Mouse (Mus musculus): ENCODE results near the gene Taar4. TPM values are rescaled to one million over a fixed set of nuclear protein-coding genes. Genes with fewer than 3 reads are reported as not detected.

Gene Taar4
- polyA plus RNA-seq, 1 experiment from 2014 or later: not detected

DNA sequence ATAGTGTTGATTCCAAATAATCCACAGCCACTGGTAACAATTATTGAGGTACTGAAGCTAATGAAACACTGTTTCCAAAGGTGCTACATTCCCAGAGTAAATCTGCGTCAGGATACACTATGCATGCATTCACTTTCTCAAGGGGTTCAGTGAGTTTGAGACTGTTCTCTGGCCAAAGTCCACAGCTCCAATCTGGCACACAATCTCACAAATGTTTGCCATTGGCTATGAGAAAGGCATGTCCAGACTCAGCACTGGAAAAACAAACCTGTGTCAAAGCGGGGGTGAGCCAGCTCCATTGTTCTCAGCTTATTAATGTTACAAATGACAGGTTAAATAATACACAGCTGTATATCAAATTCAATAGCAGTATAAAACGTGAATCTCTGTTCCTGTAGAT is 1.2 kb upstream of the Taar4 start:
- 66% methylated on average over 3 of the region's 3 CpGs for WGBS
- Histone ChIP-seq H3K27ac (ENCODE audit: low read length) (no peak overlapping the region), H3K9me3 (ENCODE audit: control insufficient read depth, low read length) (no peaks in the 10 kb centered on the region), H3K36me3 (ENCODE audit: control insufficient read depth, insufficient read depth) (no peaks in the 10 kb centered on the region), H3K4me3 (replicated peaks; ENCODE audit: low read length) (no peak overlapping the region), H3K4me2 (ENCODE audit: low read length) (no peak overlapping the region), H3K27me3 (replicated peaks; ENCODE audit: control insufficient read depth, insufficient read depth, low read length) (no peaks in the 10 kb centered on the region), H3K4me1 (replicated peaks; ENCODE audit: control insufficient read depth, insufficient read depth, low read length) (no peaks in the 10 kb centered on the region), H3K9ac (replicated peaks; ENCODE audit: low read depth, low read length) (no peak overlapping the region)
- ATAC-seq: no peak

DNA sequence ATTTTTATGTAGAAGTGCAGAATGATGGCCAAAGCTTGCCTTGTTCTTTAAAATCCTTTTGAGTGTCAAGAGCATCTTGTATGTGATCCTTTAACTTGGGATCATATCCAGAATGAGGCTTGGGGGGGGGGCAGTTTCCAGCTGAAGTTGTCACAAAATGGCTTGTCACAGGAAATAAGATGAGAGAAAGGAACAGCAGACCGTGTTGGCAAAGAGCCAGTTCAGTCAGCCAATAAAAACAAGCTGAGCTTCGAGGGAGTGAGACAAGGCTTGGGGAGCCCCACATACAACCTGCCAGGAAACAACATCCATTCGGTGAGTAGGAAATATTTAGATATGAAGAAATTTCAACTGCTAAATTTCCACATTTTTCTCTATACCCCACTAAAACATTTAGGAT is 3.1 kb downstream of the Taar4 start:
- Histone ChIP-seq H3K9ac (replicated peaks; ENCODE audit: low read depth, low read length) (no peak overlapping the region), H3K36me3 (ENCODE audit: control insufficient read depth, insufficient read depth) (no peaks in the 10 kb centered on the region), H3K27me3 (replicated peaks; ENCODE audit: control insufficient read depth, insufficient read depth, low read length) (no peaks in the 10 kb centered on the region), H3K4me2 (ENCODE audit: low read length) (no peak overlapping the region), H3K4me1 (replicated peaks; ENCODE audit: control insufficient read depth, insufficient read depth, low read length) (no peaks in the 10 kb centered on the region), H3K4me3 (replicated peaks; ENCODE audit: low read length) (no peak overlapping the region), H3K9me3 (ENCODE audit: control insufficient read depth, low read length) (no peaks in the 10 kb centered on the region), H3K27ac (ENCODE audit: low read length) (no peak overlapping the region)
- ATAC-seq: peak; percentile 57; the same call in 1 of the 2 replicates
- 37% methylated on average over 3 of the region's 3 CpGs for WGBS

GRCm38 (mm10) chr10:23964921-23965610 is 4.8 kb downstream of the Taar4 start:
- ATAC-seq: no peak
- H3K27me3 ChIP-seq (replicated peaks; ENCODE audit: control insufficient read depth, insufficient read depth, low read length): no peaks in the 10 kb centered on the region
- no peaks in the 10 kb centered on the region for H3K36me3 ChIP-seq (ENCODE audit: control insufficient read depth, insufficient read depth)
- H3K9ac ChIP-seq (replicated peaks; ENCODE audit: low read depth, low read length): no peak overlapping the region
- WGBS: 90% methylated on average over 6 of the region's 6 CpGs
- no peaks in the 10 kb centered on the region for H3K9me3 ChIP-seq (ENCODE audit: control insufficient read depth, low read length)
- no peak overlapping the region for H3K4me2 ChIP-seq (ENCODE audit: low read length)
- no peak overlapping the region for H3K4me3 ChIP-seq (replicated peaks; ENCODE audit: low read length)
- no peak overlapping the region for H3K27ac ChIP-seq (ENCODE audit: low read length)
- no peaks in the 10 kb centered on the region for H3K4me1 ChIP-seq (replicated peaks; ENCODE audit: control insufficient read depth, insufficient read depth, low read length)

- ATAC-seq: no peak
- H3K4me1 ChIP-seq (replicated peaks; ENCODE audit: control insufficient read depth, insufficient read depth, low read length): no peaks in the 10 kb centered on the region
- H3K9me3 ChIP-seq (ENCODE audit: control insufficient read depth, low read length): no peaks in the 10 kb centered on the region
- H3K27me3 ChIP-seq (replicated peaks; ENCODE audit: control insufficient read depth, insufficient read depth, low read length): no peaks in the 10 kb centered on the region
- WGBS: 92% methylated on average over 11 of the region's 11 CpGs
- H3K4me3 ChIP-seq (replicated peaks; ENCODE audit: low read length): no peak within 1 kb of the TSS
- H3K9ac ChIP-seq (replicated peaks; ENCODE audit: low read depth, low read length): no peak within 1 kb of the TSS
- H3K4me2 ChIP-seq (ENCODE audit: low read length): no peak within 1 kb of the TSS
- no peak within 1 kb of the TSS for H3K27ac ChIP-seq (ENCODE audit: low read length)
- no peaks in the 10 kb centered on the region for H3K36me3 ChIP-seq (ENCODE audit: control insufficient read depth, insufficient read depth)
Measured at GRCm38 (mm10) chr10:23970656-23971165, 10.4 kb downstream of the Taar4 start, which contains the start of gene Taar5. Taar5 (plus strand) TSS chr10:23970706.

- H3K4me3 ChIP-seq (replicated peaks; ENCODE audit: low read length): no peak overlapping the region
- H3K27ac ChIP-seq (ENCODE audit: low read length): no peak overlapping the region
- no peaks in the 10 kb centered on the region for H3K9me3 ChIP-seq (ENCODE audit: control insufficient read depth, low read length)
- no peak for ATAC-seq
- no peak overlapping the region for H3K4me2 ChIP-seq (ENCODE audit: low read length)
- no peaks in the 10 kb centered on the region for H3K36me3 ChIP-seq (ENCODE audit: control insufficient read depth, insufficient read depth)
- H3K9ac ChIP-seq (replicated peaks; ENCODE audit: low read depth, low read length): no peak overlapping the region
- H3K4me1 ChIP-seq (replicated peaks; ENCODE audit: control insufficient read depth, insufficient read depth, low read length): no peaks in the 10 kb centered on the region
- no peaks in the 10 kb centered on the region for H3K27me3 ChIP-seq (replicated peaks; ENCODE audit: control insufficient read depth, insufficient read depth, low read length)
- WGBS: 92% methylated on average over 5 of the region's 5 CpGs
Measured at GRCm38 (mm10) chr10:23971256-23971655, 11.0 kb downstream of the Taar4 start.

DNA sequence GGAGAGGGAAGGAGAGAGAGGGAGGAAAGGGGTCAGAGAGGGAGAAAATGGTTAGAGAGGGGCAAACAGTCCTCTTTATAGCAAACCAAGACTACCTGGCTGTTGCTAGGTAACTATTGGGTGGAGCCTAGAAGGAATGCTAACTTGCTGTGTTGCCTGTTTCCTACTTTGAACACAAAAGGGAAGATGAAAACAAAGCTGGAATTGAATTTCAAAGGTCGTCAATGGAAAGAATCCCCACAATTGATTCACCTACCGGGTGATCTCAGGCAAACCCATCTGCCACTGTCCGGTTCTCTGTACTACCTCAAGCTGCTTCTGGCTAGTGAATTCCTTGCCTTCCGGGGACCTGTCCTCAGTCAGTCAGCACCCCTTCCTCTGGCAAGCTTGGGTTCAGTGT is 17.7 kb downstream of the Taar4 start:
- H3K36me3 ChIP-seq (ENCODE audit: control insufficient read depth, insufficient read depth): no peaks in the 10 kb centered on the region
- H3K9ac ChIP-seq (replicated peaks; ENCODE audit: low read depth, low read length): no peak overlapping the region
- no peak overlapping the region for H3K27ac ChIP-seq (ENCODE audit: low read length)
- 32% methylated on average over 4 of the region's 4 CpGs for WGBS
- no peaks in the 10 kb centered on the region for H3K4me1 ChIP-seq (replicated peaks; ENCODE audit: control insufficient read depth, insufficient read depth, low read length)
- no peak overlapping the region for H3K4me3 ChIP-seq (replicated peaks; ENCODE audit: low read length)
- H3K4me2 ChIP-seq (ENCODE audit: low read length): no peak overlapping the region
- no peaks in the 10 kb centered on the region for H3K9me3 ChIP-seq (ENCODE audit: control insufficient read depth, low read length)
- no peak for ATAC-seq
- H3K27me3 ChIP-seq (replicated peaks; ENCODE audit: control insufficient read depth, insufficient read depth, low read length): no peaks in the 10 kb centered on the region

DNA sequence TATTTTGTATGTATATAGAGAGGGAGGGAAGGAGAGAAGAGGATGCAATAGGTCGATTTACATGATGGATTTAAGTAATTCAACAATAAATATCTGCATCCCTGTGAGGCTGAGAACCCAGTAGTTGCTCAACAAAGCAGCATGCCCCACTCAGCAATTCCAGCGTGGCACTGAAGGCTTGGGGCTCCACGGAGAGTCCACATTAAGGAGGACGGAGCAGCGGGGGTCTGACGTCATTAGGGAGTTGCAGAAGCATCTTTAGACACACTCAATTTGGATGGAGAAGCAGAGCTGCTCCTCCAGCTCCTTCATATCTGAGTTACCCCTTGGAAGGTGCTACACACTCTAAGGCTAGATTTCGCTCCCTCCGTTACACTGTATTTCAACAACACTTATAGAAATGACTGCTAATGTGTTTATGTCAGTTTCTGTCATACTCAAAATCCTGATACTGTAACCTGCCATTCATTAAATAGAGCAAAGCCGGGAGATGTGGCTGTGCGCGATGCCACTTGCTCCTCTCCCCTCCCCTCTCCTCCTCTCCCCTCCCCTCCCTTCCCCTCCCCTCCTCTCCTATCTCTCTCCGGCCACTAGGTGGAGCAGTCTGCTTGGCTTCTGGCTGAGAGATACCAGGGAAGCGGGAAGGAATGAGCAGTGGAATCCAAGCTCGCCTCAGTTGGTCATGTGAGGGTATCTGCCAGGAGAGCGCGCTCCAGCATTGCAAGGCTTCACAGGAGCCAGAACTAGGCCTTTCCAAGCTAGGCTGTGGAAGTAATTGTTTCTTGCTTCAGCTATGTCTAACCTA is 18.8 kb downstream of the Taar4 start:
- Histone ChIP-seq H3K27ac (ENCODE audit: low read length) (no peak overlapping the region), H3K9ac (replicated peaks; ENCODE audit: low read depth, low read length) (no peak overlapping the region), H3K9me3 (ENCODE audit: control insufficient read depth, low read length) (no peaks in the 10 kb centered on the region), H3K4me1 (replicated peaks; ENCODE audit: control insufficient read depth, insufficient read depth, low read length) (no peaks in the 10 kb centered on the region), H3K27me3 (replicated peaks; ENCODE audit: control insufficient read depth, insufficient read depth, low read length) (no peaks in the 10 kb centered on the region), H3K4me2 (ENCODE audit: low read length) (no peak overlapping the region), H3K4me3 (replicated peaks; ENCODE audit: low read length) (no peak overlapping the region), H3K36me3 (ENCODE audit: control insufficient read depth, insufficient read depth) (no peaks in the 10 kb centered on the region)
- 50% methylated on average over 16 of the region's 16 CpGs for WGBS
- peak; percentile 91 for ATAC-seq

DNA sequence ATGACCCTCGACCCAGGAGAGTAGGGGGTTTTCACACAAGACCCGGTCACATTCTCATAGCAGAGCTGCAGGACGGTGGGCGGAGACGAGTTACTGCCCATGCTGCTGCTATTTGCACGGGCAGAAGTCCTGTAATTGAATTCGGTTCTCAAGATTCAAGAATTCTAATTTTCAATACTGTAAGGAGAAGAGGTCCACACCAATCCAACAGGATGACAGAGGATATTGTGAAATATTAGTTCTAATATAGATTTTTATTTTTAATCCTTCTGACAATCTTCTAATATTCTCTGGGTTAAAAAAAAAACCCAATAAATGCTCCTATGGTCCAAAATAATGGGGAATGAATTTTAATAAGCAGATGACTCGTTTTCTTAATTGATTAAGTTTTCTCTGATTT is 25.3 kb downstream of the Taar4 start, which contains the start of gene Taar6:
Gene Taar6, minus strand, starts transcription at position 101 of the 400 bp plus-strand sequence.
- H3K4me3 ChIP-seq (replicated peaks; ENCODE audit: low read length): no peak within 1 kb of the TSS
- H3K36me3 ChIP-seq (ENCODE audit: control insufficient read depth, insufficient read depth): no peaks in the 10 kb centered on the region
- H3K27me3 ChIP-seq (replicated peaks; ENCODE audit: control insufficient read depth, insufficient read depth, low read length): no peaks in the 10 kb centered on the region
- H3K9me3 ChIP-seq (ENCODE audit: control insufficient read depth, low read length): no peaks in the 10 kb centered on the region
- H3K9ac ChIP-seq (replicated peaks; ENCODE audit: low read depth, low read length): no peak within 1 kb of the TSS
- ATAC-seq: no peak
- WGBS: 82% methylated on average over 8 of the region's 8 CpGs
- no peaks in the 10 kb centered on the region for H3K4me1 ChIP-seq (replicated peaks; ENCODE audit: control insufficient read depth, insufficient read depth, low read length)
- no peak within 1 kb of the TSS for H3K27ac ChIP-seq (ENCODE audit: low read length)
- H3K4me2 ChIP-seq (ENCODE audit: low read length): no peak within 1 kb of the TSS

- Histone ChIP-seq H3K27me3 (replicated peaks; ENCODE audit: control insufficient read depth, insufficient read depth, low read length) (no peaks in the 10 kb centered on the region), H3K4me3 (replicated peaks; ENCODE audit: low read length) (no peak overlapping the region), H3K9me3 (ENCODE audit: control insufficient read depth, low read length) (no peaks in the 10 kb centered on the region), H3K27ac (ENCODE audit: low read length) (no peak overlapping the region), H3K4me1 (replicated peaks; ENCODE audit: control insufficient read depth, insufficient read depth, low read length) (no peaks in the 10 kb centered on the region), H3K9ac (replicated peaks; ENCODE audit: low read depth, low read length) (no peak overlapping the region), H3K36me3 (ENCODE audit: control insufficient read depth, insufficient read depth) (no peaks in the 10 kb centered on the region), H3K4me2 (ENCODE audit: low read length) (no peak overlapping the region)
- 74% methylated on average over 5 of the region's 5 CpGs for WGBS
- ATAC-seq: no peak
Measured at GRCm38 (mm10) chr10:23986419-23986818, 26.1 kb downstream of the Taar4 start.

Data from forebrain, embryonic 16.5 days (tissue).